Mouse (Mus musculus) kidney, embryonic 14.5 days (tissue): ENCODE data around the gene Wipi2. TPM values are rescaled to one million over a fixed set of nuclear protein-coding genes. Genes with fewer than 3 reads are reported as not detected.

Experiments used
- ATAC-seq: fragments of 200-750 bp; cut with Nextera tagmentation; 2 replicates; pipeline ENCODE4 v1.8.0; 2017; ENCODE audit warnings: moderate number of reproducible peaks, mild to moderate bottlenecking, moderate TSS enrichment, moderate library complexity; ENCODE audit not compliant: low FRiP score, low TSS enrichment
- H3K27ac ChIP-seq: fragments of 300-500 bp; sonication (generic); 2 replicates; pipeline ENCODE4 v1.5.1; 2014; ENCODE audit warnings: low read depth, mild to moderate bottlenecking, low read length, moderate library complexity, mixed read lengths
- H3K27me3 ChIP-seq: fragments of 300-500 bp; sonication (generic); 2 replicates; pipeline ENCODE4 v1.6.1; 2014; ENCODE audit warnings: mild to moderate bottlenecking, low read length; ENCODE audit not compliant: control insufficient read depth, insufficient read depth
- H3K36me3 ChIP-seq: fragments of 300-500 bp; sonication (generic); 2 replicates; pipeline ENCODE4 v1.6.1; 2014; ENCODE audit warnings: low read length, mixed read lengths; ENCODE audit not compliant: control insufficient read depth, insufficient read depth
- H3K4me1 ChIP-seq: fragments of 300-500 bp; sonication (generic); 2 replicates; pipeline ENCODE4 v1.6.1; 2014; ENCODE audit warnings: low read length, mixed read lengths; ENCODE audit not compliant: control insufficient read depth, insufficient read depth
- H3K4me2 ChIP-seq: fragments of 300-500 bp; sonication (generic); replicated peaks from 2 replicates; pipeline ENCODE4 v1.6.1; 2014; ENCODE audit warnings: low read depth, mild to moderate bottlenecking, low read length
- H3K4me3 ChIP-seq: fragments of 300-500 bp; sonication (generic); 2 replicates; pipeline ENCODE4 v1.5.1; 2014; ENCODE audit warnings: mild to moderate bottlenecking, low read length
- H3K9ac ChIP-seq: fragments of 300-500 bp; sonication (generic); 2 replicates; pipeline ENCODE4 v1.6.1; 2014; ENCODE audit warnings: low read depth, mild to moderate bottlenecking, low read length, moderate library complexity
- H3K9me3 ChIP-seq: fragments of 300-500 bp; sonication (generic); 2 replicates; pipeline ENCODE4 v1.6.1; 2016; ENCODE audit warnings: low read length; ENCODE audit not compliant: control insufficient read depth
- WGBS: fragments of 180-500 bp; shearing (Covaris S2); extraction: QIAGEN DNeasy Blood & Tissue Kit; methylation state at CpG from one replicate; pipeline ENCODE4 v1.1.7; 2014; 5-methylcytosine and 5-hydroxymethylcytosine counted together
- polyA plus RNA-seq: library from polyadenylated mRNA; unstranded; fragments of >200 nt; fragmentation: Nextera tagmentation; extraction: Ambion mirVana; gene quantifications from 2 replicates; pipeline ENCODE4 v1.2.1, GENCODE M21; 2014

Gene Wipi2
- polyA plus RNA-seq, result 36.4 and 59.2 TPM in 2 replicates

DNA sequence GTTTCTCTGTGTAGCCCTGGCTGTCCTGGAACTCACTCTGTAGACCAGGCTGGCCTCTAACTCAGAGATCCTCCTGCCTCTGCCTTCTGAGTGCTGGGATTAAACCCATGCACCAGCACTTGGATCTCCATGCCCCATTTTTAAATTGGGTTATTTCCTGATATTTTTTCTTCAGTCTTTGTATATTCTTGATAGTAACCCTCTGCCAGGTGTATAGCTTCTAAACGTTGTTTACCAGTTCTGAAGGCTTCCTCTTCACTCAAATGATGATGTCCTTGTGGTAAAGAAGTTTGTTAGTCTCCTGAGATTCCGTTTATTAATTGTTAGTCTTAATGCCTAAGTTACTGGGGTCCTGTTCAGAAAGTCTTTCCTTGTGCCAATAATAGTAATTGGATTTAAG, at the start of gene Wipi2:
Wipi2 (plus strand) TSS at position 301 of the 400 bp plus-strand sequence.
- Histone ChIP-seq H3K9ac (peak within 1 kb of the TSS; percentile 90), H3K4me1 (peaks cover 6% of the 10 kb centered on the region; the same call in 1 of the 2 replicates), H3K9me3 (no peaks in the 10 kb centered on the region), H3K27me3 (no peaks in the 10 kb centered on the region), H3K36me3 (no peaks in the 10 kb centered on the region; the same call in 1 of the 2 replicates), H3K27ac (peak within 1 kb of the TSS; percentile 75; the same call in 1 of the 2 replicates), H3K4me3 (peak within 1 kb of the TSS; percentile 97), H3K4me2 (peak within 1 kb of the TSS; percentile 55)
- ATAC-seq, result no peak
- WGBS, result 95% methylated on average over 2 of the region's 2 CpGs

DNA sequence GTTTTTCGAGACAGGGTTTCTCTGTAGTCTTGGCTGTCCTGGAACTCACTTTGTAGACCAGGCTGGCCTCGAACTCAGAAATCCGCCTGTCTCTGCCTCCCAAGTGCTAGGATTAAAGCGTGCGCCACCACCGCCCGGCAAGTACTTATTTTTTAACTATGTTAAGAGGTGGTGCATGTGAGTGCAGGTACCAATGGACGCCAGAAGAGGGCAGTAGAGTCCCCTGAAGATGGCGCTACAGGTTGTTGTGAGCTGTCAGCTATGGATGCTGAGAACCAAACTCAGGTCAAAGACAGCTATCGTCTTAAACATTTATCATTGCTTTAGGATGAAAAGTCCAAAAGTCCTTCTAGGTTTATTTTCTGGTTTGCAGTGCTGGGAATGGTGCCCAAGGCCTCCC, 49.3 kb upstream of the Wipi2 start:
- ATAC-seq, result no peak

DNA sequence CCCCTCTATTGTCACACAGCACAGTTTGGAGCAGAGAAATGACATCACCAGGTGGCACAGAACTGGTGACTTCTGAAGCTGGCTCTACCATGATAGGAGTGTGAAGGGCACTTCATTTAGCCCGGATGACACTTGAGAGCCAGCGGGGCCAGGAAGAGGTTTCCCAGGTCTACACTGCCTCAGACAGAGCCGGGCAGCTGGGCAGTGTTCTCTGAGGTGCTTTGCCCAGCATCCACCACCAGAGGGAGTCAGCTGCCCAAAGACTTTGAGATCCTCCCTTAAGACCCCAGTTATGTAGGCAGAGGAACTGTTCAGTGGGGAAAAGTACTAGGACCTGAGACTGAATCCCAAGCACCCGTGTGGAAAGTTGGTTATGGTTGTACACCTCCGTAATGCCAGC, 46.0 kb upstream of the Wipi2 start:
- no peaks in the 10 kb centered on the region for H3K36me3 ChIP-seq
- peaks cover 3% of the 10 kb centered on the region; the same call in 1 of the 2 replicates for H3K9me3 ChIP-seq
- H3K9ac ChIP-seq, result no peak overlapping the region
- no peak overlapping the region for H3K4me2 ChIP-seq
- ATAC-seq, result peak; percentile 72
- H3K27ac ChIP-seq, result no peak overlapping the region
- no peak overlapping the region for H3K4me3 ChIP-seq
- WGBS, result 18% methylated on average over 5 of the region's 5 CpGs
- no peaks in the 10 kb centered on the region for H3K4me1 ChIP-seq
- no peaks in the 10 kb centered on the region for H3K27me3 ChIP-seq

More for the DNA sequence above, 49.3 kb upstream of the Wipi2 start:
- WGBS, result 86% methylated on average over 10 of the region's 10 CpGs
- Histone ChIP-seq H3K4me2 (no peak overlapping the region), H3K27ac (no peak overlapping the region), H3K36me3 (no peaks in the 10 kb centered on the region), H3K9me3 (peaks cover 3% of the 10 kb centered on the region; the same call in 1 of the 2 replicates), H3K9ac (no peak overlapping the region), H3K4me1 (no peaks in the 10 kb centered on the region), H3K4me3 (no peak overlapping the region), H3K27me3 (no peaks in the 10 kb centered on the region)

DNA sequence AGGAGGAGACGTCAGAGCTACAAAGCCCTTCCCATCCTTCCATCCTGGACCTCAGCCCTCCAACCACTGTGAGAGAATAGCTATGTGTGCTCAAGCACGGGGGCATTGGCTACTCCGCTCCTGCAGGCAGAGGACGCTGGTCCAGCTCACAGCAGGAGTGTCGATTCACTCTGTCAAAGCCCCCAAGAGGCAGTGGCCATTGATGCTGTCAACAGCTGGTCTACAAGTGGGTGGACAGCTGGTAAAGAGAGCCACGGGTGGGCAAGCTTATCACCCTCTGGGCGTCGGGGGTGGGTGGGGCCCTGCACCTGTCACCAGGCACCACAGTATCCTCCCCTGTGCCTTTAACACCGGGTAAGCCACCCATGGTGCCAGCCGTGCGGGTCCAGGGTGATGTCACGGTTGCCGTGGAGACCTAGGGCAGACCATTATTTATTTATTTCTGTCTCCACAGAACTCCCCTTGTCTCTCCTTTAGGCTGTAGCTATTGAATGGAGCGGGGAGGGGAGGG, 43.8 kb upstream of the Wipi2 start:
- Histone ChIP-seq H3K27me3 (no peaks in the 10 kb centered on the region), H3K4me2 (no peak overlapping the region), H3K9me3 (no peaks in the 10 kb centered on the region), H3K36me3 (no peaks in the 10 kb centered on the region), H3K9ac (no peak overlapping the region), H3K4me1 (no peaks in the 10 kb centered on the region), H3K4me3 (no peak overlapping the region), H3K27ac (no peak overlapping the region)
- WGBS, result 69% methylated on average over 14 of the region's 14 CpGs
- ATAC-seq, result no peak

DNA sequence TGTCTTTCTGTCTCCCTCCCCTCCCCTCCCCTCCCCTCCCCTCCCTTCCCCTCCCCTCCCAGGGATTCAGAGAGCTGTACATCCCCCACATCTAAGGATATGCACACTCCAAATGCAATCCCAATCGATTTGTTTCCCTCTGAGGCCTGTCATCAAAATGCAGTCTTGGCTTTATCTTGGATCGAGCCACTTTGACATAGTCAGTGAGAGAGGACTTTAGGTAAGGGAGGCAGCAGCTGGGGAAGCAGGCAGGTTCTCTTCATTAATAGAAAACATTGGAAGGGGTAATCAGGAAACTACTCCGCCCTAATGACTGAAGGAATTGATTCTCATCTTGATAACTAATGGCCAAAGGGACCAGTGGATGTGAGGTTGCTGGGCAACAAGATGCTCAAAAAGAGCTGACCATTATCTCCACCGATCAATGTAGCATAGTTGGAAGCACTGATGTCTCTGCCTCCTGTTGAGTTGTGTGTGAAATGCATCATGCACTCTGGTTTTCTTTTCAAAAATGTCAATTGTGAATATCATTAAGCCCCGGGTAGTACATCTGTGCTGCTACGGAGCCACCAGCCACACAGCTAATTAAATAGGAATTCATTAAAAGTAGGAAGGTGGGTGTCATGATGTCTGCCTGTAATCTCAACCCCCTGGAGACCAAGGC, 36.4 kb upstream of the Wipi2 start:
- WGBS, result 79% methylated on average over 6 of the region's 6 CpGs

DNA sequence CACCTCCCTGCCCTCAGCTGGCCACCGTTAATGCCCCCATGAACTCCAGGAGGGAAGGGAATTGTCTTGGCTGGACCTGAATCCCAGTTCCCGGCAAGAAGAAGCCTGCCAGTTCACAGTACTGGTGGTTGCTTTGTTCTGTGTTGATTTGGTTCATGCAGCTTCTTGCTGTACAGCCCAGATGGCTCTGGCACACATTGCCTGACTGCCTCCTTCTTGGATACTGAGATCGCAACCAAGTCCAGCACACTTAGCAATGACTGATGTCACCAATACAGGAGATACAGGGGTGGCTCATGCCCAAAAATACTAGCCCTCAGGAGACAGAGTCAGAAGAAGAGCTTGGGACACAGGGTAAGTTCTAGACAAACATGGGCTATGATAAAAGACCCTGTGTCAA, 31.8 kb upstream of the Wipi2 start:
- Histone ChIP-seq H3K27ac (no peak overlapping the region), H3K36me3 (no peaks in the 10 kb centered on the region), H3K9me3 (no peaks in the 10 kb centered on the region), H3K4me1 (no peaks in the 10 kb centered on the region), H3K9ac (no peak overlapping the region), H3K4me3 (no peak overlapping the region), H3K4me2 (no peak overlapping the region), H3K27me3 (no peaks in the 10 kb centered on the region)
- ATAC-seq, result no peak
- WGBS, result 82% methylated on average over 3 of the region's 3 CpGs

More for the DNA sequence above, 36.4 kb upstream of the Wipi2 start:
- Histone ChIP-seq H3K9ac (no peak overlapping the region), H3K9me3 (no peaks in the 10 kb centered on the region), H3K4me1 (no peaks in the 10 kb centered on the region), H3K4me2 (no peak overlapping the region), H3K27me3 (no peaks in the 10 kb centered on the region), H3K27ac (no peak overlapping the region), H3K4me3 (no peak overlapping the region), H3K36me3 (no peaks in the 10 kb centered on the region)
- no peak for ATAC-seq

DNA sequence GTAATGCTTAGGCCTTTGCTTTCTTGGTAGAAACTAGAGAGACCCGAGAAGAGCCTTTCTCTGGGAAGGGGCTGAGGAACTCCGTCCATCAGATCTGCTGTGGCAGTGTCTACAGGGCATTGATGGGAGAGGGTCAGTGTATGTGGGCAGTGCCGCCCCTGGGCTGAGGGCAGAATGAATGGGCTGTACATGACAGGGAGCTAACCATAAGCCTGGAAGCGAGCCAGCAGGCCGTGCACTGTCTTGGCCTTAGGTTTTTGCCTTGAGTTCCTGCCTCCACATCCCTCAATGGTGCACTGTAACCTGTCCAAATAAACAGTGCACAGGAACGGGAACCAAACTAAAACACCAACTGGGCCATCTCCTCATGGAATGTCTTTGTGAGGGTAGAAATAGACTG, 30.8 kb upstream of the Wipi2 start:
- Histone ChIP-seq H3K4me2 (no peak overlapping the region), H3K4me1 (no peaks in the 10 kb centered on the region), H3K27ac (no peak overlapping the region), H3K36me3 (no peaks in the 10 kb centered on the region), H3K4me3 (no peak overlapping the region), H3K27me3 (no peaks in the 10 kb centered on the region), H3K9ac (no peak overlapping the region), H3K9me3 (no peaks in the 10 kb centered on the region)
- no peak for ATAC-seq
- WGBS, result 86% methylated on average over 6 of the region's 6 CpGs

DNA sequence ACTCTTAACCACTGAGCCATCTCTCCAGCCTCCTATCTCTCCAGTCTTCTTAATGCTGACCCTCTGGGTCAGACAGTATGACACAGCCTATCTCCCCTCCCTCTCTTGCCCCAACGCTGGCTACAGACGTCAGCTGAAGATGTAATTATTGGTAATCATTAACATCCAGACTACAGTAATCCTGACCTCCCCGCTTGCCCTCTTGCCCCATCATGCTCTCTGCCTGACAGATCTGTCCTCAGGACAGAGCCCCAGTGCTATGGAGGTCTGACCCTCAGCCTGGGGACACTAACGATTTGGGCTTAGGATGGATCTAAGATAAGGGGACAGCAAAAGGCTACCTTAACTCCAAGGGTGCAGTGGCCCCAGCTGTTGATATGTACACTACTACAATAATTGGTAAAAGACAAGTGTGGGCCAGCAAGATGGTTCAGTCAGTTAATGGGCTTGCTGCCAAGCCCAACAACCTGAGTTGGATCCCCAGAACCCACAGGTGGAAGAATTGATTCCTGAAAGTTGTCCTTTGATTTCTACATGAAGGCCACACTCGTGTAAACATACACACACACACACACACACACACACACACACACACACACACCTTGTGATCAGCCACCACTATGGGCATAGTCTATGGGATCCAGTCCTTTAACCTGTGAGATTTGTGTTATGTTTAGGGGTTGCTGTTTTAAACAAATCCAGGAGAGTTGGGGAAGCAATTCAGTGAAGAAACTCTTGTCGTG, 29.7 kb upstream of the Wipi2 start:
- Histone ChIP-seq H3K4me2 (no peak overlapping the region), H3K9me3 (no peaks in the 10 kb centered on the region), H3K27ac (no peak overlapping the region), H3K9ac (no peak overlapping the region), H3K4me3 (no peak overlapping the region), H3K27me3 (no peaks in the 10 kb centered on the region), H3K4me1 (no peaks in the 10 kb centered on the region), H3K36me3 (no peaks in the 10 kb centered on the region)
- no peak for ATAC-seq
- 75% methylated on average over 6 of the region's 6 CpGs for WGBS

DNA sequence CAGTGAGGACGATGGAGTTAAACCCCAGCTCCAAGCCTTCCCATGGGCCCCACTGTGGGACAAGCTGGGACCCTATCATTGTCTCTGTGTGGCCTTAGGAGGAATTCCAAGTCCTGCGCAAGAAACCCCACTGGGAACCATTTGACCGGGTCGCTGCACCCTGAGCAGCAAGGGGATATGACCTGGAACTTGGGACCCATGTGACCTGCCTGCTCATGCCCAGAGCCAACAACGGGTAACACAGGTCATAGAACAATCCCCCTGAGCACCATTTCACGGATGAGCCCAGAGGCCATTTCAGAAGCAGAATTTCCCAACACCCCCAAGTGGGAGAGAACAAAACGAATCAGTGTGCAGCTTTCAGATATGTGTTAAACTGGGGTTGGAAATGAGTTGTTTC, 23.1 kb upstream of the Wipi2 start:
- no peak overlapping the region for H3K4me3 ChIP-seq
- H3K9ac ChIP-seq, result no peak overlapping the region
- H3K4me1 ChIP-seq, result no peaks in the 10 kb centered on the region
- H3K36me3 ChIP-seq, result no peaks in the 10 kb centered on the region
- no peak for ATAC-seq
- no peaks in the 10 kb centered on the region for H3K9me3 ChIP-seq
- WGBS, result 80% methylated on average over 7 of the region's 7 CpGs
- no peak overlapping the region for H3K4me2 ChIP-seq
- peaks cover 11% of the 10 kb centered on the region for H3K27me3 ChIP-seq
- H3K27ac ChIP-seq, result no peak overlapping the region
